Mouse (Mus musculus) large intestine, adult 2 months (tissue): Measurements from ENCODE around the gene Slc7a8. TPM values are rescaled to one million over a fixed set of nuclear protein-coding genes. Genes with fewer than 3 reads are reported as not detected.

Experiments used
- DNase-seq: peaks from one replicate; pipeline ENCODE4 v3.0.0-alpha.2; 2012; ENCODE audit warnings: low read depth, low spot score
- WGBS: fragments of 180-500 bp; shearing (Covaris S2); methylation state at CpG from one replicate; pipeline ENCODE4 v1.1.7; 2018; 5-methylcytosine and 5-hydroxymethylcytosine counted together
- polyA plus RNA-seq: library from polyadenylated mRNA; depleted of rRNA; stranded (reverse); fragments of >200 nt; gene quantifications from 2 replicates; pipeline ENCODE4 v1.2.3, GENCODE M21; 2012

The Slc7a8 gene
- polyA plus RNA-seq, 1 experiment = 36.1 TPM

DNA sequence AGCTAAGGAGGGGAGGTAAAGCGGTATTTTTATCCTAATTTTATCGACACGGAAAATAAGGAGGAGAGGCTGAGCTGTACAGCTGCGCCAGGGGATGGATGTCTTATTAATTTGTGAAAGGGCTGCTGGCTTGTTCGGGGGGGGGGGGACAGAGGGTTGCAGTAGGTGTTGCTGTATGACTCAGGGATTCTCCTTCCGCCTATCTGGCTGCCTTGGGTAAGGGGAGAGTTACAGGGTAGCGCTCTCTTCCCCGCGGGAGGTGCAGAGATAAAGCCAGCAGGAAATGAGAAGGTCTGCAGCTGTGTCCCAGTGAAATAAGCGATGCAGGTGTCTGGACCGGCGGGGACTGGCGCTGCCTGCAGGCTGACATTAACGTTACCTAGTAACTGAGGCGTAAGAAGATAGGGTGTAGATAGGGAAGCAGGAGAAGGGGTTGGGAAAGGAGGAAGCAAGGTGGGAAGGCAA lies 67.1 kb downstream of the Slc7a8 start:
- DNase-seq = no peak
- under 1% methylated on average over 15 of the region's 15 CpGs for WGBS

DNA sequence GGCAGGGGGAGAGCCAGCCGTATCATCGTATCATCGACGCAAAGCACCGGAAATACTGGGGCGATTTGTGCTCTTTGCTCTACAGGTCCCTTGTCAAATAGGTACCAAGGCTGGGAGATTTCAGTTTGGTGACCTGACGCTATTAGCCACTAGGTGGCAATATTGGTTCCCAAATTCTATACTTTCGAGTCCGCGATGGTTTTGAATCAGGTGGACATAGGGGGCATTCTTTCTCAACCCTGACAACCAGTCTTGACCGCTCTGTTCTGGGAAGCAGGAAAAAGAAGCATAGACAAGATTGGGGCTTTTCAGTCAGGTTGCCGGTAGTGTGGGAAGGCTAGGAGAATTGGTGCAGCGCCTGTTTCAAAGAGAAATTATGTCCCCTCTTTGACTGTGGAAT lies 67.6 kb downstream of the Slc7a8 start:
- under 1% methylated on average over 13 of the region's 13 CpGs for WGBS
- DNase-seq = peak; percentile 56

DNA sequence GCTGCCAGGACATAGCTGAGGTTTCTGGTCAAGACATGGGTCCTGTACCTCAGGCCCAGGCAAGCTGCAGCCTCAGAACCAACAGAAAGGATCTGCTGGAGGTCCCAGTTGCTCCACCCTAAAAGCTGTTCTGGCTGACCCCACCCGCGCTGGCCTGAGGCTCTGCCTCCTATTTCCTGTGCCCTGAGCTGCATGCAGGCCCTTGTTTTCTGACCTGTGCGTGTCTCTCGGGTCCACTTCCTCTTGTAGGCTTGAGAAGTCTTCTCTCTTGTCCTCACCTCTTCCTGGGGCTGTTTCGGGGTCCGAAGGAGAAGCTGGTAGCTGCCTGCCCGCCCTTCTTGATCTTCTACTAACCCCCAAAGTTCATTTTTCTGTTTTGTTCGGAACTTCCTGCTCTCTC lies 68.9 kb downstream of the Slc7a8 start:
- no peak for DNase-seq
- 59% methylated on average over 8 of the region's 8 CpGs for WGBS

DNA sequence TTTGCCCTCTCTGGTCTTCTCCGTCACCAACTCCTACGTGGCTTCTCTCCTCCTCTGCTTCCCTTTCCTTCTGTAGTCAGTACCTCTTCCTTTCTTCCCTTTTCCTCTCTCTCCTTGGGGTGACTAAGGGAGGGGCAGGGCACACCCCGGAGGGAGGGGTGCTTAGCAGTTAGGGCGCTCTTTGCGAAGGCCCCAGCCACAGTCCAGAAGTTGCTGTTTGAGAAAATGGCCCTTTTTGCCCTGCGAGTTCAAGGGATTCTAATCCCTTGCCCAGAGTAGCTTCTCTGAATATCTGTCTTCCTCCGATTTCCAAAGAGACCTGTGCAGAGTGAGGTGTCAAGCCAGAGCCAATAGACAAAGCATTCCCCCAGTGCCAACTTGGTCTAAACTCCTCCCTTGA lies 69.7 kb downstream of the Slc7a8 start, which contains the start of gene Cebpe:
Gene Cebpe, minus strand, starts transcription at position 101 of the 400 bp plus-strand sequence.
- 80% methylated on average over 7 of the region's 7 CpGs for WGBS
- no peak for DNase-seq

DNA sequence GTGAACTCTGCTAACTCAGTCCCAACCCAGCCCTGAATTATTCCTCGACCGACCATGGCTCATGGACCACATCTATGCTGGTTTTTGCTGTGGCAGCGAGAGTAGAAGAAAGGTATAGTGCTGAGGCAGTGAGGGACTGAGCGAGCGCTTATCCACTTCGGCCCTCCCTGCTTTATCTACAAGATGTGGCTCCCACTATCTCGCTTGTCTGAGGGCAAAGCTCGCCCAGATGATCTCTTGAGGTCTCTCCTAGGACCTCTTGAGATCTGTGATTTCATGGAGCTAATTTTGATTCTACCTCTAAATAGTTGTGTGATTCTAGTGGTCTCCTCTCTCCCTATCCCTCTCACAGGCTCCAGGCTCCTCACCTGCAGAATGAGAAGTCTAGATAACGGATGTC lies 72.7 kb downstream of the Slc7a8 start:
- 88% methylated on average over 9 of the region's 9 CpGs for WGBS
- DNase-seq = no peak

DNA sequence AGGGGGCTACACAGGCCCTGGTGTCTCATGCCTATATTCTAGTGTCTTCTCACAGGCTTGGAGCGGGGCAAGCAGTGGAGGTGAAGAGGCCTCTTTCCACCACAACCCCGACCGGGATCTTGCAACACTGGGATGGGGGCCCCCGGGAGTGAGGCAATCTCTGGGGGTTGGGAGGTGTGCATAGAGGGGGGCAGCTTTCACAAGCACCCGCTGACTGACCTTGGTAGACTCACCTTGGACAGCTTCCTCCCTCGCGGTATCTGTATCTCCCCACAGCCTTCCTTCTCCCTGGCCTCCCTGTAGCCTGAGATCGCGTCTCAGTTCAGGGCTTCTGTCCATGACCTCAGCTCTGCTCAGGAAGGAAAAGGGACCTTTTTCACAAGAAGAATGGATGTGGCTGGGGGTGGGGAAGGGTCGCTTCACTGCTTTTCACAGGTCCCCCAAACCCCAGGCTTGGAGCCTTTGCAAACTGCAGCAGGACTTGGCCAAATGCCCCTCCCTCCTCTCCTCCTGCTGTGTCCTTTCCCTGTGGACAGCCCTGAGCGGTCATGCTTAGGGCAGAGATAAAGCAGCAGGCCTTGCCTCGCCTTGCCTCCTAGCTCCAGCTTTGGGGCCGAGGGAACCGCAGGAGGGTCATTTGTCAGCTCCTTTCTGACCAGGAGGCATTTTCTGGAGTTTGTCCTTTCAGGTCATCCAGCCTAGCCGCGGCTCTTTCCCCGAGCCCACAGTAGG lies 75.0 kb downstream of the Slc7a8 start:
- DNase-seq = no peak
- WGBS = 74% methylated on average over 17 of the region's 17 CpGs

DNA sequence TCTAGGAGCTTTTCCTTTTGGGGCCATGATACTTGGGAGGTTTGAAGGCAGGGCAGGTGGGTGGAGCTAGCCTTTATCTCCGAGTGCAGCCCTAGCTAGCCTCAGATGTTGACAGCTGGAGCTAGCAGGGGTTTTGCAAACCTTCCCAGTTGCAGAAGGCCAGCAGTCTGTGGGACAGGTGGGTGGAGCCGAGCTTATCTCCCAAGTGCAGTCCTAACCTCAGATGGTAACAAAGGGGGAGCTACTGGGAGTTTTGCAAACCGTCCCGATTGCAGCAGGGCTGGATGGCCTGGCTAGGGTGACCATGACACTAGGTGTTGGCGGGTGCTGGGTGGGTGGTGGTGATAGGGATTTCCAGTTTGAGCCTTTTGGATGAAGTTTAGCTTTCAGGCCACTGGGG lies 75.9 kb downstream of the Slc7a8 start:
- WGBS = 33% methylated on average over 5 of the region's 5 CpGs
- no peak for DNase-seq

DNA sequence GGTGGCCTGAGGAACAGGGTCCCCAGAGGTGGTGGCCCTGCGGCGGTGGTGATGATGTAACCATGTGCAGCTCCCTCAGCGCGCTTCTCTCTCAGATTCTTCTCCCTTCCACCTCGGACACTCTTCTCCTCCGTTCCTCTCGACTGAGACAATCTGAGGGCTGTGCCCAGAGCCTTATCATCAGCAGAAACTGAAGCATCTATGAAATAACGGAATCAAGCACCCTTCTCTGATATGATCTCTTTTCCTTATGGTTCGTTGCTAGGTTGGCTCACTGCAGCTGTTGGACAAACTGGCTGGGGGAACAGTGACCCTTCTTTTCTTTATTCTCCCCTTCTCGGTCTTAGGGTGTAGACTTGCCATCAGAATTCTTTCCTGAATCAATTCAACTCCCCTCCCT lies 78.5 kb downstream of the Slc7a8 start:
- 52% methylated on average over 10 of the region's 10 CpGs for WGBS
- DNase-seq = no peak

DNA sequence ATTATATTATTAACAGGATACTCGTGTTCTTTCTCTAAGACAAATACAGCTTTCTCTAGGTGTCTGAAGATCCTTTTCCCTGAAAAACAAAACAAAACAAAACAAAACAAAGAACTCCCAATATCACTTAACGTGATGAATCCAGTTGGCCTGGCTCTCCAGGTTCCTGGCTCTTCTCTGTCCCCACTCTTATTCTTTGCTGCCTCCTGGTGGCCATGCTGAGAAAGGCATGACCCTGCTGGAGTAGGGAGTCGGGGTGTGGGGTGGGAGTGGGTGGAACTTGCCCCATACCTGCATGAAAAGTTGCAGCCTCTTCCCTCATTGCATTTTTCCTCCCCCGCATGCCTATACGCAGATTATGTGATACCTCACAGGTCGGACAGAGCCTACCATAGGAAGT lies 80.4 kb downstream of the Slc7a8 start:
- peak; percentile 52 for DNase-seq
- 11% methylated on average over 6 of the region's 6 CpGs for WGBS

DNA sequence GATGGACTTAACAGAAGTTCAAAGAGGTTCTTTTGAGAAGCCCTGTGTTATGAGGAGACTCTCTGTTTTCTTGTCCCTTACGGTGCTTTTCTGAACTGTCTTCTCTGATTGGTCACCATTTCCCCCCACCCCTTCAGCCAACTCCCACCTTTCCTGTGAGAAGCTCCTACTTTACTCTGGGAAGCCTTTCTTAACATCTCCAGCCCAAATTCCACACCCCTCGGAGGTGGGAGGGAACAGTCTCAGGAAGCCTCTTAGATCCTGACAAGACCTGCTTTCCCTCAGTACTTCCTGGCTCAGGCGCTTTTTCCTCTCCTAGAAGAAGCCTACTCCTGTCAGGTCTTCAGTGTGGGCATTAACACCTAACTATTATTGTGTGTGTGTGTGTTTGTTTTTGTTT lies 82.2 kb downstream of the Slc7a8 start:
- 64% methylated on average over 3 of the region's 3 CpGs for WGBS
- no peak for DNase-seq

DNA sequence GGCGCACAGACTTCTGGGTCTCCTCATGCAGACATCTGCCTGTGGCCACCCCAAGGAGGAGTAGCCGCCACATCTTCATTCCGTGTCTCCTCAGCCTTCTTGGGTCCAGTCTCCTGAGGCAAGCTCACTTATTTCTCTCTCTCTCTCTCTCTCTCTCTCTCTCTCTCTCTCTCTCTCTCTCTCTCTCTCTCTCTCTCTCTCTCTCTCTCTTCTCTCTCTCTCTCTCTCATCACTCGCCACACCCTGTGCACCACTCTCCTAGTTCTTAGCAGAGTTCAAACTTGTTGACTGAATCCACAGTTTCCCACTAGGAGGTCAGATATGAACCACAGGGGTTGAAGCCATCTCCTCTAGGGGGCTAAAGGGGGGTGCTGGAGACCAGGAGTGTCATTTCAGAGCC lies 83.0 kb downstream of the Slc7a8 start, which contains the start of gene Gm29776:
Gene Gm29776, minus strand, starts transcription at position 101 of the 400 bp plus-strand sequence.
- no peak for DNase-seq
- 74% methylated on average over 4 of the region's 4 CpGs for WGBS

DNA sequence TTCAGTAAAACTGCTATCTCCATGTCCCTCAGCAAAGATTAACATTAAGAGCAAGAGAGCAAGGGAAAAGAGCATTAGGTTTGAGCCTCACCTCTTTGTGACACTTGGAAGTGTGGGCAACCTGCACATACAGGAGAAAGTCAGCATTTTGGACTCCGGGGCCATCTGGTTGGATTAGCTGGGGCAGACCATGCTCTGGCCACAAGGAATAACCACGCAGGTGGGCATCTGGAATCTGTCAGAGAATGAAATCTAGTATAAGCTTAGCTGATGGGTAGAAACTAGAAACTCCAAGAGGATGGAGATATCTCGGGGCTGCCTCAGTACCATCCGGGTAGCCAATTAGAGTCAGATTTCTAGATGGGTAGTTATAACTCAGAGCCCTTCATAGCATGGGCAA lies 85.0 kb downstream of the Slc7a8 start:
- no peak for DNase-seq
- WGBS = 83% methylated on average over 4 of the region's 4 CpGs

DNA sequence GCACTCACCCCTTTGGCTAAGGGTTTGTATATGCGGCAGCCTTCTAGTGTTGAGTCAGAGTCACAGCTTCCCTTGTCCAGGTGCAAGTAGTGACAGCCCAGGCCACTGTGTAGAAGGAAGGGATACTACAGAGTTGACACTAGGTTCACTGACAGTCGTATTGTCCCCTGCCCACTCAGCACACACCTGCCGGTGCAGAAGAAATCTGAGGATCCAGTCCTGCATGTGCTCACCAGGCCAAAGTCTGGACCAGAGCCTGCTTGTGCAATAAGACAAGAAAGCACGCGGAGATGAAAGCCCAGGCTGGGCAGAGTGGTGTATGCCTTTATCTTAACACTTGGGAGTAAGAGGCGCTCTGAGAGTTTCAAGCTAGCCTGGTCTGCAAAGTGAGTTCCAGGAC lies 86.7 kb downstream of the Slc7a8 start:
- WGBS = 43% methylated on average over 6 of the region's 6 CpGs
- DNase-seq = no peak

DNA sequence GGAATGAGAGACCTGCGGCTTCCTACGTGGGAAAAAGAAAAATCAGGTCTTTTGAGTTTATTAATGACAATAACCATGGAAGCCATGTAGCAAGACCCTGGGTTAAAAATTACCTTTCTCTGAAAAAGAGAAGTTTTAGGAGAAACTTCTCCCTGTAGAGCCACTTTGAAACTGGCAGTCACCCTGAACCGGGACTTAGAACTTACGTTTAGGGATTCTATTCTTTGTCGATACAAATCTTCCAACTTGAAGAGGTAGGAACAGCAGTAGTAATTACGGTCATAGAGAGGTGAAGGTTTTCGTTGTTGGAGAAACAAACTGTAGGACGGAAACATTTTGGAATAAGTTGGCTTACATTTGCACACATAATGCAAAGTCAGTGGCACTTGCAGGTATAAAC lies 94.5 kb downstream of the Slc7a8 start:
- no peak for DNase-seq
- WGBS = under 1% methylated on average over 8 of the region's 8 CpGs

DNA sequence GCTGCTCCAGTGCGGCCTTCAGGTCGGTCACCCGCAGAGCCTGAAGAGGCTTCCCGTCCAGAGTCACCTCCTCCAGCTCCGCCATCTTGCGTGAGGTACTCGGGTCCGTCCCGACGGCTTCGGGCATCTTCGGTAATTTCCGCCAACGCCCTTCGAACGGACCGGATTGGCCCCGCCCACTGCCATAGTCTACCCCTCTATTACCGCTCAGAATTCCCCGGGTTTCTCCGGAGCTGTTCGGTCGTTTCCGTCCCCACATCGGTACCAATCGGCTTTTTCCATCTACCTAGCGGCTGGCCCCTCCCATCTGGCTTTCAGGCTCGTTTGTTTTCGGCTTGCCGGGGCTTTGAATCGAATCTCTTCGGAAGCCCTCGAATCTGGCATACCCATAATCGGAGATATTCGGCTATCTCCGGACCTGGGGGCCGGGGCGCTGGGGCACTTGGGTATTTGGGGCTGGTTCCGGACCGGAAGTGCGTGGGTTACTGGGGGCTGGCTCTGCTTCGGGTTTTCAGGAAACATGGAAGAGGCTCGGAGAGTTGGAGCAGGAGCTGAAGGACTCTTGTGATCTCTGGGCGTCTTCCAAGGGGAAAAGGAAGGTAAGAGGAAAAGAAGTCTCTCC lies 95.1 kb downstream of the Slc7a8 start, which contains the start of gene Acin1:
Gene Acin1, minus strand, starts transcription at position 410 of the 622 bp plus-strand sequence.
- WGBS = under 1% methylated on average over 44 of the region's 44 CpGs
- DNase-seq = peak; percentile 99

DNA sequence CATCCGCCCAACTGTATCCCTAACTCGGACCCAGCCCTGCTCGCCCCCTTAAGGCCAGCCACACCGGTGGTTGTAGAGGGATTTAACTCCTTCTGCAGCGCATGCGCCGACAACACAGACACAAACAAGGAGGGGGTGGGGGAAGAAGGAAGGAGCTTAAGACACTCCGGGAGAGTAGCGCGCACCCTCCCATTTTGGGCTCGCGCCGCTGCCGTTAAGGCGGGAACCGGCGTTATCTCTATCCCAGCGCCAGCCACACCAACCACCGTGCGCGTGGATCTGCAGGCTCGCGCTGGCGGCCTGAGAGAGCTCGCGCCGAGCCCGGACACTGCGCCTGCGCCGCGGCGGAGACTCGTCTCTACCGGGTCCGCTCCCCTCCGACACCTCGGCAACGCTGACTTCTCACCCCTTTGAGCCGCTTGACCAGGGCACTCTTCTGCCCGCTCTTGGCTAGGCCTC lies 95.7 kb downstream of the Slc7a8 start, which contains the start of gene 1700123O20Rik:
Gene 1700123O20Rik, plus strand, starts transcription at position 154 of the 459 bp plus-strand sequence.
- DNase-seq = peak; percentile 43
- WGBS = under 1% methylated on average over 41 of the region's 41 CpGs

DNA sequence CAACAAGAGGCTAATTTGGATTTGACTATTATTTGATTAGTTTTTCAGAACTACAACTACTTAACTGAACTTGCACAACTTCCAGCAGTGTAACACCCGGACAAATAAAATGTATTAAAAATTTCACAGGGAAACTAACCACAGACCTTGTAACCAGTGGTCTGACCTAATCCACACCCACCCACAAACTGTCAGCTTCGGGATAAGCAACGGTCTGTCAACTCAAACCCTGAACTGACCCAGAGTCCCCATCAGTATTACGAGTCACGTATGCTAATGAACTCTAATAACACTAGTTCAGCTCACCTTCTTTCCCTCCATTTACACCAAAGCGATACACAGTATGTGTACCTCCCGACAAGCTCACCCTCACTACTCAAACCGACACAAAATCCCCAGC lies 96.3 kb downstream of the Slc7a8 start:
- no peak for DNase-seq

DNA sequence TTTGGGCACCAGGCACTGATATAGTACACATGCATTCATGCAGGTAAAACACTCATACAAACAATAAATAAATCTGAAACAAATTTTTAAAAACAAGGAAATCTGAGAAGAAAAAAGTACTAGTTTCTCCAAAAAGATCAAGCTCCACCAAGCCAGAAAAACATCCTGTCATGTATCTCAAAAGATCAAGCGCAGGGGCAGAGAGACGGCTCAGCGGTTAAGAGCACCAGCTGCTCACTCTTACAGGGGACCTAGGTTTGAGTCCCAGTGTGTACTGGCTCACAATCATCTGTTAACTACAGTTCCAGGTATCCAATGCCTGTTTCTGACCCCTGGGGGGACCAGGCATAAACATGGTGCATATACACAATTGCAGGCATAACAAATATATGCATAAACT lies 99.3 kb downstream of the Slc7a8 start:
- DNase-seq = no peak
- 87% methylated on average over 3 of the region's 3 CpGs for WGBS

More for the DNA sequence above, 96.3 kb downstream of the Slc7a8 start:
- WGBS = 2% methylated on average over 8 of the region's 8 CpGs

DNA sequence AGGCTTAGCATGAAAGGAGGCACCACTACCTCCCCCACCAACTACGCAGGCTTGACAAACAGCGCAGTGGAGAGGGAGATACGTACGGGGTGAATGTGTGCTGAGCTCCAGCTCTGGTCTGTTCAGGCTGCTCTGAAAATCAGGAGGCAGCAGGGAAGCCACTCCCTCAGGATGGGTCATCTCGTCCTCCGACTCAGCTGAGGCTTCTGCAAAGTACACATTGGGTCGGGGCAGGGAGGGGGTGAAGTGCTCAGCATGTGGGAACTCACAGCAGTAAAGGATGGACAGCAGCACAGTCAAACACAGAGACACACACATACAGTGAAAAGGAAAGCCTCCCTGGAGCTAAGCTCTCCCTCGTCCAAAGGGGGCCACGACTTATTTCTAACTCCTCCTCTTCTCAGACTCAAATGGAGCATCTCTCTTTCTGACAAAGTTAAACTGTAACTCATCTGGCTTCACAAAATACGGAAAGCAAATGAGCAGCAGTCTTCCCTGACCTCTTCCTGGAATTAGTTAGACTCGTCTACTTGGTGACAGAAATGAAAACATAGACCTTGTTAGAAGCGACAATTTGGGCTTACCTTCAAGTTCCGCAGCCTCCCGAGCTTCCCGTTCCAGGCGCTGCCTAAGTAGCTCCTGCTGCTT lies 103.0 kb downstream of the Slc7a8 start:
- 77% methylated on average over 16 of the region's 16 CpGs for WGBS
- DNase-seq = no peak

DNA sequence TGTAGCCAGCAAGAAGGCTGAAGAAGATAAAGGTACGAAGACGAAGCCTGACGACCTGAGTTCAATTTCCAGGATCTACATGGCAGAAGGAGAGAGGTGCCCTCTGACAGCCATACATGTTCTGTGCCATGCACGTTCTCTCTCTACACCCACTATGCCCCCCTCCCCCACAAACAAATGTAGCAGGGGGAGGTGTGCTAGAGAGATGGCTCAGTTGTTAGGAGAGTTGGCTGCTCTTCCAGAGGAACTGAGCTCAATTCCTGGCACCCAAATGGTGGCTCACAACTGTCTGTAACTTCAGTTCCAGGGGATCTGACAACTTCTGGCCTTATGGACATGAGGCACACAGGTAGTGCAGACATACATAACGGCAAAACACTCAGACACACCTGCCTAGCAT lies 105.5 kb downstream of the Slc7a8 start:
- WGBS = 85% methylated on average over 5 of the region's 5 CpGs
- no peak for DNase-seq
